Mouse (Mus musculus): ENCODE results near the gene Adgrg5.

GRCm38 (mm10) chr8:94922602-94923001 is 892 bp upstream of the Adgrg5 start:
- TF ChIP-seq CTCF (IDR thresholded peaks at IDR 0.05; ENCODE audit: control insufficient read depth, insufficient read depth, insufficient replicate concordance, low read depth, low read length) (no peak), POLR2A (IDR thresholded peaks at IDR 0.05; ENCODE audit: control insufficient read depth, low read depth, low read length) (no peak)
